Mouse (Mus musculus) right cerebral cortex, postnatal 14 days (tissue): Measurements from ENCODE around the gene Gm21972.
A peak's percentile ranks its signal among the peaks of the same experiment; 100 is the strongest.

ENCODE experiments used
- DNase-seq: peaks from one replicate; pipeline ENCODE4 v3.0.0; 2022

Gene Gm21972

GRCm38 (mm10) chr1:86174602-86175001 is 41.2 kb downstream of the Gm21972 start:
- no peak for DNase-seq

GRCm38 (mm10) chr1:86176066-86176465 is 42.6 kb downstream of the Gm21972 start:
- DNase-seq: no peak

DNA sequence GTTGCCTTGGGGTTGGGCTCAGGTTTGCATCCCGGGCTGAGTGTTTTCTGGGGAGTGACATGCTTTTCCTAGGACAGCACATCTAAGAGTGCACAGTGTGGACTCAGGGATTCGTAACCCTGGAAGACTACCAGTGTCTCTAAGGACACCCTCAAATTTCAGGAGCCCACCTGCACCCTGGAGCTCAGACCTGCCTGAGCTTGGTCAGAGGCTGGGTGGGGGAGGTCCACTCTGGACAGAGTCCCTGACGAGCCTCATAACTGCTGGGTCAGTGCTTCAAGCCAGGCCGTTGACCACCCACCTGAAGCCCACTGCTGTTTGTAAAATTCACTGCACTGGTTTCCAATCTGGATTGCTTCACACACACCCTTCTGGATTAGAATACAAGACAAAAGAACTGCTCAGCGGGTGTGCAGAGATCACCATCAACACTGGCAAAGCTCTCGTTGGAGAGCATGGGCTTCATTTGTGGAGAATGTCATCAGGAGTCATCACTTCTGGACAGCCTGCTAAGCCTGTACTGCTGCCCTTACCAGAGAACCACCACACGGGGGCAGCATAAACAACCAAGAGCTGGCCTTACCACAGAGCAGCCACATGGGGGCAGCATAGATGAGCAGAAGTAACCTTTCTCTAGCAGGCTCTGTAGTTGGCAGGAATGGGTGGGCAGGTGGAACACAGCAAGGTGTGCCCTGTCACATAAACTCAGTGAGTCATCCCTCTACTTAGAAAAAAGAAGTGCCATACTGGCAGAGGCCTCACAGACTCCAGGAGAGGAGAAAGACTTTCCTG is 45.2 kb downstream of the Gm21972 start:
- DNase-seq: peak; percentile 82

- no peak for DNase-seq
These were observed 48.7 kb downstream of the Gm21972 start for GRCm38 (mm10) chr1:86182004-86182709.

DNA sequence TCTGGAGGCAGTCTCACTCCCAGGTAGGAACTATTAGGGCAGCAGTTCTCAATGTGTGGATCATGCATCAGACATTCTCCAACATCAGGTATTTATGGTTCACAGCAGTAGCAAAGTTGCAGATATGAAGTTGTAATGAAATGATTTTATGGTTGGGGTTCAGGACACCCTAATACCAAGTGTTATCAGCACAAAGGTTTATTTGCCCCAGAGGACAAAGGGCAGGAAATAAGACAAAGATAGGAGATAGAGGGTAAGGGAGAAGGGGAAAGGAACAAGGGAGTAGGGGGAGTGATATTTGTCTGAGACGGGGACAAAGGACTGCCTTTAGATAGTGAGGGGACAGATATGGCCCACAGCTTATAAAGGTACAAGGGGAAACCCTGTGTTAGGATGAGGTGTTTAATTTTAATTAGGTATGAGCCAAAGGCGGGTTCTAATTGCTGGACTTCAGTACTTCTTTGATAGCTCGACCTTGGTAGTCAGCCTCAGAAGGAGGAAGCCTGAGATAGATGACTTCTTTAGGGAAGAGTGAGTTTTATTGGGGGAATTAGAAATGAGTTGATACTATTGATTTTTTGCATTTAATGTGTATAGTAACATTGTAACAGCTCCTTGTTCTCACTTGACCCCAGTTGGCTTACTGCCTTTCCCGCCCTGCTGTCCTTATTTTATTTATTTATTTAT is 50.3 kb downstream of the Gm21972 start:
- no peak for DNase-seq

DNA sequence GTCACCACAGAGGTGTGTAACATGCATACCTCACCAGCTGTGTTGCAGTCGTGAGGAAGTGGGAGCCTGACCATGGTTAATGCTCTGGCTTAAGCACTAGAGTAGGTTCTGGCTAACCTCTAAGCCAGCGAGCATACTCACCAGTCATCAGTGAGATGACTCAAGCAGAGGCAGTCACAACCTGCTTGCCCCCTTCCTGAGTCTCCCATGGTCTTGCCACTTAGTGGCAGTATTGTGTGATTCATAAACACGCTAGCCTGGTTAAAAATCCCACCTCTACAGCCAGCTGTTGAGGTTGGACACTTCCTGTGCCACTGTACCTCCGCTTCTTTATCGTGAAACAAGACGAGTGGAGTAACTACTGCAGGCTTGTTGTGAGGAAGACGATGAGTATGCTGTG is 53.3 kb downstream of the Gm21972 start:
- no peak for DNase-seq

DNA sequence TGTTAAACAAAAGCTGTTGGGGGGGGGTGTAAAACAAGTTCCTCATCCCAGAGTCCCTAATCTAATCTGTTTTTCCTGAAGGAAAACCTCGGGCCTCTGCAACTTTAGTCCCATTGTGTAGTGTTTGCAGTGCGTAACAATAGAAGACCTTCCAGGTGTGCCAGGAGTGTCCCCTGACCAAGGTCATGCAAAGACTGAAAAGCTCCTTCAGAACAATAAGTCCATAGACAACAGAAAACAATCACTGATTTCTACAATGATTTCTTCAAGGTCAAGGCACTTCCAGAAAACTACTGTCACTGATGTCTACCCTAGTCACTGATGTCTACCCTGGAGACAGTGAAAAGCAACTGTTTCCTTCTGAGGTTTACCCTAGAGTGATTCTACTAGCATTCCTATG is 54.4 kb downstream of the Gm21972 start:
- DNase-seq: no peak

DNA sequence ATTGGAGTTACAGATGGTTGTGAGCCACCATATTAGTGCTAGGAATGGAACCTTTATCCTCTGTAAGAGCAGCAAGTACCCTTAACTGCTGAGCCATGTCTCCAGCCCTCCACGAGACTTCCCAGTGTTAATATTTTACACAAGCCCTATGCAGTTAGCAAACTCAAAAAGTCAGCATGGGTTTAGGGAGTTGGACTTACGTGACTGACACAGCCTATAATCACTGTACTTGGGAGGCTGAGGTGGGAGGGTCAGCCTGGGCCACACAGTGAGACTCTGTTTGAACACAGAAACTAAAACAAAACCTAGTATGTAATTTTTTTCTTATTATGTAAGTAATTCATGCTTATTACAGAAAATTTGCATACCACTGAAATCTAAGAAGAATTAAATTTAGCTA is 54.8 kb downstream of the Gm21972 start:
- DNase-seq: no peak

DNA sequence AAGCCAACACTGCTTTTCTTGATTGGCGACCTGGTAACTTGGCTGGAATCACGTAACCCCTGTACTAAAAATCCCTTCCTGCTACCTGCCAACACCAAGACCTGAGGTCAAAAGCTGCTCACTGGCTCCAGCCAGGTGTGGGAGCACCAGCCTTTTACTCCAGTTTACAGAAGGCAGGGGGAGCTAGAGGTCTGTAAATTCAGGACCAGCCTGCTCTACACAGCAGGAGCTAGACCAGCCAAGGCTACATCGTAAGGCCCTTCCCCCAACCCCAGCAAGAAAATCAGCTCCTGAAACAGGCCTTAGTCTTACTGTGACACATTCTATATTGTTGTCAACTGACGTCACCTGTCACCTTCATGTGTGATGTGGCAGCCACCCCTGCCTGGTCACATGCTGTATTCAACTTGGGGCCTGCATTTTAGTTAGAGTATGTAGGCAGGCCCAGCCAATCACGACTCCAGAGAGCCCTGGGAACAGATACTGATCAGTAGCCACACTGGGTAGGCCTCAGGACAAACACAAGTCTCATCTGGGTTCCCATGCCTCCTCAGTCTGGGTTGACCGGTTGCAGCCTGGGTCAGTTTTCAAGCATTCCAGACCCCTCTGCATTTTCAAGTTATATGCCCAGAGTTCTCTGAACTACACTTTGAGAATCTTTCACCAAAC is 55.7 kb downstream of the Gm21972 start:
- DNase-seq: no peak

DNA sequence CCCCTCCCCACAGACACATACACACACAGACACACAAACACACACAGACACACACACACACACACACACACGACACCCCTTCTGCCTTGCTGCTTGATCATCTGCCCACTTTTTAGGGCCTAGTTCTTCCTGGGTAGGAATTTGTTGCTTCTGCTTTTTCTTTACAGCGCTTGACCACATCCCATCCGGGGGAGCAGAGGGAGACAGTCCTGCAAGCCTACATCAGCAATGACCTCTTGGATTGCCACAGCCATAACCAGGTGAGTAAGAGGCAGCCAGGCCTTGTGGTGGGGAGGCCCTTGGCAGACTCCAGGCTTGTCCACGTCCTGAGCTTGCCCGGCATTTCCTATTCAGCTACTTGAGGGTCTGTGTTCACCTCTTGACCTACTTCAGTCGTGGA is 57.4 kb downstream of the Gm21972 start:
- DNase-seq: no peak

DNA sequence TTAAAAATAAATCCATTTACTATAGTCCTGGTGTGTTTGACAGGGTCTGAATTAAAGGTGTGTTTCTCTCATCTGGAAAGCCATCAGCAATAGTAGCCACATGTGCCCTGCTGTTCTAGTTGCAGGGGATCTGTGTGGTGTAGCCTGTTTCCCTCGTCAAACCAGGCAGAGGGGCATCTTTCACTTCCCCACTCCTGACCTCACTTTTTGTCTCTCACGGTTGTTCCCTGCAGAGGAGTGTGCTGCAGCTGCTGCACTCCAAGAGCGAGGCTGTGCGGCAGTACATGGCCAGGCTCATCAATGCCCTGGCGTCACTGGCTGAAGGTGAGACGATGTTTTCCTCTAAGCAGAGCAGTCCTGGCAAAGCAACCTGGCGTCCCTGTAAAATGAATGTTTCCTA is 60.6 kb downstream of the Gm21972 start:
- no peak for DNase-seq

DNA sequence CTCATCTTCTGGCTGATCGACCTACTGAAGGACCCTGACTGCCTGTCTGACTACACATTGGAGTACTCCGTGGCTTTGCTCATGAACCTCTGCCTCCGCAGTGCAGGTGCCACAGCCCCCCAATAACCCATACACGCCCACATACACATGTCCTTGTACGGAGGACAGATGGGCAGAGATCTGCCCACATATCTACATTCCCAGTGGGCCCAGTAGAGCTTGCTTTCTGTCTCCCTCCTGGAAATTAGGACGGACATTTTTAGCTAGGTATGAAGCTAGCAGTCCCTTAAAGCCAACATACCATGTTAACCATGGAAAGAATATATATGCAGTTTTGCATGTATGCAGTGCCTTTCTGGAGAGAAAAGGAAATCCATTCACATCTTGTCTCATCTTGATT is 64.8 kb downstream of the Gm21972 start:
- no peak for DNase-seq

DNA sequence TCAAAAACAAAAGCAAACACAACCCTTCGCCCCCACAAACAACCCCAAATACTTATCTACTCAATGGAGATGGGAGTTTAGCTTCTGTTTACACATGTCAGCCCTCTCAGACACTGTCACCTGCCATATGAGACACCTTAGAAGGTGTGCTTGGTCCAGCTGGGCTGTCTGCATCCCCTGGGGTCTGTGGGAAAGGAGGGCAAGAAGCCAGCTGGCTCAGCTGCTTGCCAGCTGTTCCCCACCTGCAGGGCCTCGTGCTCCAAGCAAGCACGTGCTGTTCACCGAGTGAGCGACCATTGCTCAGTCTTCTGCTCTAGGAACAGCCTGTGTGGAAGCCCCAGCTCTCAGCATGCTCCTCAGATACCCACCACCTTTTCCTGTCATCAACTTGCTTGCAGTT is 65.6 kb downstream of the Gm21972 start:
- no peak for DNase-seq

DNA sequence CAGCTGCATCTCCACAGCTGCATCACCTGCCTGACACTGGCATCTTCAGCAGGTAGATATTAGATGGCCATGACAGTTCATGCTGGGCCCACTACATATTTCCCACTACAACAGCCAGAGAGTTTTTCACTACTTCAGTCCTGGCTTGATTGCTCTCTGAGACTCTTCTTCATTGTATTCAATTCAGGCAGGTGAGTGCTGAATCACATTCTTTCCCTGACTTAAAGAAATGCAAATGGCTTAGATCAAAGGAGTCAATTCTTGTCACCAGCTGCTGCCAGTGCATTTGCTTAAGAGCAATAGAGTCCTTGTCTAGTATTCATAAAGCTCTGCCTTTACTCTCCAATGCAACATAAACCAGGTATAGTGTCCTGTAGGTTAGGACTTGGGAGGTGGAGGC is 67.9 kb downstream of the Gm21972 start:
- no peak for DNase-seq

DNA sequence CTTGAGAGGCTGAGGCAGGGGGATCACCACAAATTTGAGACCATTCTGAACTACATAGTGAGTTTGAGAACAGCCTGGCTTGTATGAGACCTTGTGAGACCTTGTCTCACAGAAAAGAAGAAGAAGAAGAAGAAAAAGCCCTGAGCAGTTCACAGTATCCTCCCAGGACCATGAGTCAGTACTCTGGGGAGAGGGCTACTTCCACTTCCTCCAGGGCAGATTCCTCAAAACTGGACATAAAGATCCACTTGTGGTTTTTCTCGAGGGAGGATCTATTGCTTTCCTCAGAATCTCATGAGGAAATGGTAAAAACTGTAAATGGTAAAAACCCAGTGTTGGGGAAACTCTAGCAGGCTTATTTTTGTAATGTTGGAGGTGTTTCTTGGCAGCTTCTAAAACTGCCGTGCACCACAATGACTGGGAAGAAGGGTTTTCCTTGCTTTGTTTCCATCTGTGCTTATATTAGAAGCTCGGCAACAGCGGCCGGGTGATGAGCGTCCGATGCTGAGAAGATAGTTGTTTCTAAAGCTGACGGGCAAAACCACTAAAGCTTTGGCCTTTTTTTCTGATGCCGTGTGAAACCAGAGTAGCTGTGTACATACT is 69.3 kb downstream of the Gm21972 start:
- no peak for DNase-seq

DNA sequence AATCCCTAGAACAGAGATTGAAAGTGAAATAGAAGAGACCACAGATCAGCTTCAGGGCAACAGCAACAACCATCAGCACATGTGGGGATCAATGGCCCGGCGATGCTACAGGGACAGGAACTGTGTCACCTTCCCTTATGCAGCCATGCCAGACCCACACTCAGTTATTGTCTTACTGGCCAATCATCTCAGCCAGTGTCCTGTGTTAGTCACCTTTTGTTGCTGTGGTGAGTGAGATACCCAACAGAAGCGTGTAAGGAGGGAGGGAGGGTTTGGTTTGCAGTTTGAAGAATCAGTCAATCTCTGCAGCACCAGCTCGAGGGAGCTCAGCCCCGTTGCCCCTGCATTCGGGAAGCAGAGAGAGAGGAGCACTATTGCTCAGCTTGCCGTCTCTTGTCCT is 77.2 kb downstream of the Gm21972 start:
- no peak for DNase-seq

DNA sequence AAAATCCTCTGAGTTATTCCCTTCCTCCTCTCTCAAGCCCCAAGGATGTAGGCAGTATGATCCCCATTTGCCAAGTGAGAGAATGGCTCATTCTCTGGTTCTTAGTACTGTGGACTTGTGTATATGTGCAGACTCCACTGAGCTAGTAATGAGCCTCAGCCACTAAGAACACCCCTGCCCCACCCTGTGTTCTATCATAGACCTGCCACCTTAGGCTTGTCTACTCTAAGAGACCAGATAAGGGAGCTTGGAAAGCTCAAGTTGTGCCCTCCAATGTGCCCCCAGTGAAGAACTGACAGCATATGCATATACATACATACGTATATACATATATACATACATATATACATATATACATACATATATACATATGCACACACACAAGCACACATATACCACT is 78.1 kb downstream of the Gm21972 start:
- no peak for DNase-seq
